Mouse (Mus musculus) lung, embryonic 14.5 days (tissue): ENCODE data around the gene Spi1. TPM values are rescaled to one million over a fixed set of nuclear protein-coding genes. Genes with fewer than 3 reads are reported as not detected.
A peak's percentile ranks its signal among the peaks of the same experiment; 100 is the strongest.

Experiments
- ATAC-seq: fragments of 200-750 bp; cut with Nextera tagmentation; 2 replicates; pipeline ENCODE4 v1.8.0; 2017; ENCODE audit warnings: mild to moderate bottlenecking, moderate TSS enrichment, moderate library complexity; ENCODE audit not compliant: insufficient read depth
- DNase-seq: peaks from one replicate; pipeline ENCODE4 v3.0.0-alpha.2; 2015
- H3K27ac ChIP-seq: fragments of 300-500 bp; sonication (generic); 2 replicates; pipeline ENCODE4 v1.5.1; 2014; ENCODE audit warnings: low read depth, mild to moderate bottlenecking, moderate library complexity
- H3K27me3 ChIP-seq: fragments of 300-500 bp; sonication (generic); 2 replicates; pipeline ENCODE4 v1.6.1; 2014; ENCODE audit warnings: low read length, control low read depth; ENCODE audit not compliant: insufficient read depth
- H3K36me3 ChIP-seq: fragments of 300-500 bp; sonication (generic); 2 replicates; pipeline ENCODE4 v1.6.1; 2014; ENCODE audit warnings: control low read depth; ENCODE audit not compliant: insufficient read depth
- H3K4me1 ChIP-seq: fragments of 300-500 bp; sonication (generic); 2 replicates; pipeline ENCODE4 v1.6.1; 2014; ENCODE audit warnings: antibody characterized with exemption, control low read depth; ENCODE audit not compliant: insufficient read depth
- H3K4me2 ChIP-seq: fragments of 300-500 bp; sonication (generic); 2 replicates; pipeline ENCODE4 v1.6.1; 2014; ENCODE audit warnings: mild to moderate bottlenecking
- H3K4me3 ChIP-seq: fragments of 300-500 bp; sonication (generic); 2 replicates; pipeline ENCODE4 v1.5.1; 2014; ENCODE audit warnings: low read depth, low read length
- H3K9ac ChIP-seq: fragments of 300-500 bp; sonication (generic); 2 replicates; pipeline ENCODE4 v1.6.1; 2014
- H3K9me3 ChIP-seq: fragments of 300-500 bp; sonication (generic); 2 replicates; pipeline ENCODE4 v1.6.1; 2016; ENCODE audit warnings: low read depth, low read length, control low read depth
- CTCF ChIP-seq: IDR thresholded peaks from 2 replicates; pipeline ENCODE4 v1.5.1; 2016; ENCODE audit warnings: antibody characterized with exemption, low read depth
- WGBS: fragments of 180-500 bp; shearing (Covaris S2); extraction: QIAGEN DNeasy Blood & Tissue Kit; methylation state at CpG from one replicate; pipeline ENCODE4 v1.1.7; 2014; 5-methylcytosine and 5-hydroxymethylcytosine counted together
- polyA plus RNA-seq: library from polyadenylated mRNA; unstranded; fragments of >200 nt; fragmentation: Nextera tagmentation; extraction: Ambion mirVana; gene quantifications from 2 replicates; pipeline ENCODE4 v1.2.1, GENCODE M21; 2014

Spi1 gene
- polyA plus RNA-seq, 1 experiment from 2014 or later = 6.2 TPM

GRCm38 (mm10) chr2:91085494-91086391 lies 3.6 kb downstream of the Spi1 start:
- H3K27me3 ChIP-seq = no peaks in the 10 kb centered on the region
- no peak overlapping the region for H3K4me2 ChIP-seq
- no peak overlapping the region for H3K4me3 ChIP-seq
- ATAC-seq (no peak), DNase-seq (no peak)
- H3K9me3 ChIP-seq = no peaks in the 10 kb centered on the region
- WGBS = 85% methylated on average over 14 of the region's 14 CpGs
- no peak overlapping the region; the same call in 1 of the 2 replicates for H3K9ac ChIP-seq
- H3K36me3 ChIP-seq = no peaks in the 10 kb centered on the region
- H3K4me1 ChIP-seq = no peaks in the 10 kb centered on the region
- TF ChIP-seq CTCF = no peak
- no peak overlapping the region for H3K27ac ChIP-seq

GRCm38 (mm10) chr2:91086392-91087237 lies 4.4 kb downstream of the Spi1 start:
- Histone ChIP-seq H3K36me3 (no peaks in the 10 kb centered on the region), H3K27ac (no peak overlapping the region), H3K27me3 (no peaks in the 10 kb centered on the region), H3K4me3 (no peak overlapping the region), H3K9ac (no peak overlapping the region; the same call in 1 of the 2 replicates), H3K9me3 (no peaks in the 10 kb centered on the region), H3K4me2 (no peak overlapping the region), H3K4me1 (no peaks in the 10 kb centered on the region)
- WGBS = 75% methylated on average over 9 of the region's 9 CpGs
- no peak for ATAC-seq
- no peak for TF ChIP-seq CTCF
- DNase-seq = no peak

- no peaks in the 10 kb centered on the region for H3K9me3 ChIP-seq
- no peak for DNase-seq
- H3K36me3 ChIP-seq = no peaks in the 10 kb centered on the region
- no peak overlapping the region for H3K27ac ChIP-seq
- H3K9ac ChIP-seq = no peak overlapping the region
- no peaks in the 10 kb centered on the region for H3K27me3 ChIP-seq
- TF ChIP-seq CTCF = no peak
- no peaks in the 10 kb centered on the region for H3K4me1 ChIP-seq
- no peak for ATAC-seq
- H3K4me3 ChIP-seq = no peak overlapping the region
- WGBS = 77% methylated on average over 9 of the region's 9 CpGs
- H3K4me2 ChIP-seq = no peak overlapping the region
Measured at GRCm38 (mm10) chr2:91087453-91087852, 5.3 kb downstream of the Spi1 start.

- H3K4me3 ChIP-seq = no peak overlapping the region
- WGBS = 73% methylated on average over 9 of the region's 9 CpGs
Measured at GRCm38 (mm10) chr2:91088987-91089386, 6.8 kb downstream of the Spi1 start.

GRCm38 (mm10) chr2:91090208-91090607 lies 8.0 kb downstream of the Spi1 start:
- 72% methylated on average over 6 of the region's 6 CpGs for WGBS
- Histone ChIP-seq H3K9me3 (no peaks in the 10 kb centered on the region), H3K4me1 (no peaks in the 10 kb centered on the region), H3K9ac (no peak overlapping the region), H3K27me3 (no peaks in the 10 kb centered on the region), H3K4me2 (no peak overlapping the region), H3K4me3 (no peak overlapping the region), H3K36me3 (no peaks in the 10 kb centered on the region), H3K27ac (no peak overlapping the region)
- ATAC-seq = no peak
- DNase-seq = no peak
- TF ChIP-seq CTCF = no peak

More at GRCm38 (mm10) chr2:91088987-91089386, 6.8 kb downstream of the Spi1 start:
- no peaks in the 10 kb centered on the region for H3K36me3 ChIP-seq
- no peak overlapping the region for H3K4me2 ChIP-seq
- TF ChIP-seq CTCF = no peak
- H3K9me3 ChIP-seq = no peaks in the 10 kb centered on the region
- ATAC-seq (no peak), DNase-seq (no peak)
- H3K9ac ChIP-seq = no peak overlapping the region
- H3K27ac ChIP-seq = no peak overlapping the region
- H3K4me1 ChIP-seq = no peaks in the 10 kb centered on the region
- no peaks in the 10 kb centered on the region for H3K27me3 ChIP-seq

GRCm38 (mm10) chr2:91090827-91091226 lies 8.6 kb downstream of the Spi1 start:
- no peak for ATAC-seq
- Histone ChIP-seq H3K4me2 (no peak overlapping the region), H3K4me3 (no peak overlapping the region), H3K36me3 (no peaks in the 10 kb centered on the region), H3K27ac (no peak overlapping the region), H3K4me1 (no peaks in the 10 kb centered on the region), H3K27me3 (no peaks in the 10 kb centered on the region), H3K9ac (no peak overlapping the region), H3K9me3 (no peaks in the 10 kb centered on the region)
- 67% methylated on average over 6 of the region's 6 CpGs for WGBS
- no peak for DNase-seq
- TF ChIP-seq CTCF = no peak

- WGBS = 66% methylated on average over 14 of the region's 14 CpGs
- Histone ChIP-seq H3K4me3 (no peak overlapping the region), H3K36me3 (no peaks in the 10 kb centered on the region), H3K27ac (no peak overlapping the region), H3K27me3 (no peaks in the 10 kb centered on the region), H3K9me3 (no peaks in the 10 kb centered on the region), H3K4me2 (no peak overlapping the region), H3K9ac (no peak overlapping the region), H3K4me1 (no peaks in the 10 kb centered on the region)
- DNase-seq = peak; percentile 11
- no peak for TF ChIP-seq CTCF
- no peak for ATAC-seq
Measured at GRCm38 (mm10) chr2:91096524-91096923, 14.3 kb downstream of the Spi1 start.
